Mouse (Mus musculus): ENCODE data around the gene Xrcc5.

DNA sequence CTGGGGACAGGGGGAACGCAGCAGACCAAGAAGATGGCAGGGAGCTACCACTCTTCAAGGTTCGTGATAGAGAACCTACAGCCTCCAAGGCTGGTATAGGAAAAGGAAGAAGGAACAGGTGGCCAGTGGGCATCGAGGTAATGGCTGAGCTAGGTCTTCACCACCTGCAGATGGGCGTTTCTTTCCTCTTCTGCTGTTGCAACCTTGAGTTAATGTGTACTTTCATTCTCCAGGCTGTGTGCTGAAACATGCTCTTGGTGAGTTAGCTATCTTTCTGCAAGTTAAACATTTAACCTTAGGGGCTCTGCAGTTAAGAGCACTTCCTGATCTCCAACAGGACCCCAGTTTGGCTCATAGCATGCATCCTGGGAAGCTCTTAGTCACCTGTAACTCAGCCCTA lies 19.3 kb upstream of the Xrcc5 start:
- TF ChIP-seq CTCF (IDR thresholded peaks at IDR 0.05; ENCODE audit: borderline replicate concordance, control insufficient read depth, extremely low read depth, insufficient read depth, low read length, poor library complexity) (no peak), POLR2A (IDR thresholded peaks at IDR 0.05; ENCODE audit: control insufficient read depth, extremely low read depth, insufficient read depth, low read length, poor library complexity) (no peak)

All from thymus, adult 2 months (tissue).